Mouse (Mus musculus): ENCODE data around the gene Crb3. TPM values are rescaled to one million over a fixed set of nuclear protein-coding genes. Genes with fewer than 3 reads are reported as not detected.

The Crb3 gene
- polyA plus RNA-seq, 1 experiment from 2014 or later = 1.9 TPM

DNA sequence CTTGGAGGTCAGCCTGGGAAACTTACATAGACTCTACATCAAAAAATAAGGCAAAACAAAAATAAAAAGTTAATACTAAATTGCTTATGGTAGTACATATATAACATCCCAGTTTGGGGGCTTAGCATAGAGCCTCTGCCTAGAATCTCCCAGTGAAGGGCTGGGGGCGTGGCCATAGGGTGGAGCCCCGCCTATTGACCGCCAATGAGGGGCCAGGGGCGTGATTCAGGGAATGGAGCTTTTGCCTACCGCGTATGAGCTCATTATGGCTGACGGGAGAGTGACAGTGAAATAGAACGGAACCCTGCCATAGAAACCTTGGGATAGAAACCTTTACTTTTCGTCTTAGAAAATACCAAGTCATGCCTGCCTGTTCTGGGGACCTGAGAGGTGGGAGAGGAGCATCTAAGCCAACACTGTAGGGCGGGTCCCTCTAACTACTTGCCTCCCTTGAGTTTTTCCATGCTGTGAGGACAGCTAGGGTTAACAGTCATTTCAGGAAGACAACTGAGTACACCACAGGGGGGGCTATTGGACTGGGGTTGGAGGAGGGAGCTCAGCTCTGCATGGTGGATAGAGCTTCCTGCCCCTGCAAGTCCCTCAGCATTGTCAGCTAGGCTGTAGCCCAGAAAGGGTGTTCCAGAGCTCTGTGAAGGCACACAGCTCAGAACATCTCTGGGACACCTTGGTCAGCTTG is 40.9 kb downstream of the Crb3 start:
- no peak overlapping the region for H3K4me3 ChIP-seq
- H3K9me3 ChIP-seq (replicated peaks) = no peaks in the 10 kb centered on the region
- 8% methylated on average over 10 of the region's 10 CpGs for WGBS
- no peaks in the 10 kb centered on the region for H3K36me3 ChIP-seq
- no peak overlapping the region for H3K27ac ChIP-seq
- no peak for DNase-seq (ENCODE audit: low spot score)
- peaks cover 14% of the 10 kb centered on the region for H3K27me3 ChIP-seq (ENCODE audit: low read depth, poor library complexity, severe bottlenecking)
- peaks cover 18% of the 10 kb centered on the region for H3K4me1 ChIP-seq

DNA sequence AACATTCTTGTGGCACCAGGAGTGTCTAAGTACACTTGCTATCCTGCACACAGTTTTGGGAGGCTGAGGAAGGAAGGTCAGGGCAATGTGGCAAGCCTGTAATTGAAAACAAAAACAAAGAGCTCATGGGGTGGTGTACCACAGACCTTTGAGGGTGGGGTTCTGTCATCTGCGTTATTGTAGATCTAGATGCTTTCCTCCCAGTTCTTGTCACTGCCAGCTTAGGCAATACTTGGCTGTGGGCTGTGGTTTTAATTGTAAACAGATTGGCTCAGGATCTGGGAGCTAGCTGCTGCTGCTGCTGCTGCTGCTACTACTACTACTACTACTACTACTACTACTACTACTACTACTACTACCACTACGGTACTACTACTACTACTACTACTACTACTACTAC is 43.4 kb downstream of the Crb3 start:
- DNase-seq (ENCODE audit: low spot score) = no peak
- no peak overlapping the region for H3K27ac ChIP-seq
- peaks cover 4% of the 10 kb centered on the region for H3K36me3 ChIP-seq
- 79% methylated on average over 2 of the region's 2 CpGs for WGBS
- H3K27me3 ChIP-seq (ENCODE audit: low read depth, poor library complexity, severe bottlenecking) = peaks cover 7% of the 10 kb centered on the region; the same call in 1 of the 2 replicates
- H3K4me1 ChIP-seq = peaks cover 28% of the 10 kb centered on the region
- H3K9me3 ChIP-seq (replicated peaks) = no peaks in the 10 kb centered on the region
- H3K4me3 ChIP-seq = no peak overlapping the region

DNA sequence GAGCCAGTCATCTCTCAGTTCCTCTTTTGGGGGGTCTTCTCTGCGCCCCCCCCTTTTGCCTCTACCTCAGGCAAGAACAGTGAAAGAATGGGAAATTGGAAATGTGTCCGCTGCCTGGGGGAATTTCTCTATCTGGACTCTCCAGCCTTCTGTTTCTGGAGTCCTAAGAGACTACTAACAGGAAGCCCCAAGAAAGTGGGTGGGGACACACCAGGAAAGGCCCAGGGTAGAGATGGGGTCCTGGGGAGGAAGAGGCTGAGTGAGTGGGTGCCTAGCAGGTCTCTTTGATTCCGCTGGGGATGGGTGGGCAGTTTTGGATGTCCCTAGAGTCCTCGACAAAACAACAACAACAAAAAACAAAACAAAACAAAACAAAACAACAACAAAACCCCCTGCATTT is 45.6 kb downstream of the Crb3 start:
- H3K27ac ChIP-seq = peak overlapping the region; percentile 88
- H3K4me3 ChIP-seq = peak overlapping the region; percentile 73
- 47% methylated on average over 4 of the region's 4 CpGs for WGBS

DNA sequence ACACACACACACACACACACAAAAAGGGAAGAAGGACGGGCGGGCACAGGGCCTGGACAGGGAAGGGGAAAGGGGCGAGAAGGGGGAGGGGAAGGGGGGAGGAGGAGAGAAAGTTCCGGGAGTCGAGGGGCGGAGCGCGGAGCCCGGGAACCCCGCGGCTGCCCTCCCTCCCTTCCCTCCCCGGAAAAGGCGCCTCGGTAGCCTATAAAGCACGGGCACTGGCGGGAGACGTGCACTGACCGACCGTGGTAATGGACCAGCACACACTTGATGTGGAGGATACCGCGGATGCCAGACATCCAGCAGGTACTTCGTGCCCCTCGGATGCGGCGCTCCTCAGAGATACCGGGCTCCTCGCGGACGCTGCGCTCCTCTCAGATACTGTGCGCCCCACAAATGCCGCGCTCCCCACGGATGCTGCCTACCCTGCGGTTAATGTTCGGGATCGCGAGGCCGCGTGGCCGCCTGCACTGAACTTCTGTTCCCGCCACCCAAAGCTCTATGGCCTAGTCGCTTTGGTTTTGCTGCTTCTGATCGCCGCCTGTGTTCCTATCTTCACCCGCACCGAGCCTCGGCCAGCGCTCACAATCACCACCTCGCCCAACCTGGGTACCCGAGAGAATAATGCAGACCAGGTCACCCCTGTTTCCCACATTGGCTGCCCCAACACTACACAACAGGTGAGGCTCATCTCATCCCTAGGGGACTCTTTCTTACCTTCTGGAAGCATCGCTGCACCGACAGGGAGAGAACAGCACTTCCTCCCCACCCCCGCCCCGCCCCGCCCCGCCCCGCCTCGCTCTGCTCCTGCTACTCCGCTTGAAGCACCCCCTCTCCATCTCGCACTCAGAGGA is 46.5 kb downstream of the Crb3 start, which contains the start of gene Tnfsf9:
Gene Tnfsf9 (plus strand): TSS at position 145 of the 854 bp plus-strand sequence.
- Histone ChIP-seq H3K4me3 (peak within 1 kb of the TSS; percentile 73), H3K4me1 (peaks cover 28% of the 10 kb centered on the region), H3K9me3 (replicated peaks) (no peaks in the 10 kb centered on the region), H3K36me3 (peaks cover 5% of the 10 kb centered on the region), H3K27me3 (ENCODE audit: low read depth, poor library complexity, severe bottlenecking) (peaks cover 7% of the 10 kb centered on the region; the same call in 1 of the 2 replicates), H3K27ac (peak within 1 kb of the TSS; percentile 88)
- WGBS = under 1% methylated on average over 59 of the region's 61 CpGs
- peak; percentile 82 for DNase-seq (ENCODE audit: low spot score)

More for the DNA sequence above, 45.6 kb downstream of the Crb3 start:
- DNase-seq (ENCODE audit: low spot score) = no peak
- no peaks in the 10 kb centered on the region for H3K9me3 ChIP-seq (replicated peaks)
- peaks cover 5% of the 10 kb centered on the region for H3K36me3 ChIP-seq
- H3K4me1 ChIP-seq = peaks cover 28% of the 10 kb centered on the region
- peaks cover 7% of the 10 kb centered on the region; the same call in 1 of the 2 replicates for H3K27me3 ChIP-seq (ENCODE audit: low read depth, poor library complexity, severe bottlenecking)

DNA sequence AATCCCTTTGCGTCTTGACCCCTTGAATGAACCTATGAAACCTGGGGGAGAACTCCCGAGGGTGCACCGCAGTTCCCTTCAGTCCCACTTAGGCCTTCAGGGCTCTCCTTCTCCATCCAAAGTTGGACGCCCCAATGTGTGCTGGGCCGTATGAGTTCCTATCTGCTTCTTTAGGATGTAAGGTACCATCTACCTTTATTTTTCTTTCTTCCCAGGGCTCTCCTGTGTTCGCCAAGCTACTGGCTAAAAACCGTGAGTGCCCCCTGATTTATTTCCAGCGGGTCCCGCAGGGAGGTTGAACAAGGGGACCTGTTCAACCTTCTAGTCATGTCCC is 47.1 kb downstream of the Crb3 start:
- peaks cover 7% of the 10 kb centered on the region; the same call in 1 of the 2 replicates for H3K27me3 ChIP-seq (ENCODE audit: low read depth, poor library complexity, severe bottlenecking)
- no peaks in the 10 kb centered on the region for H3K9me3 ChIP-seq (replicated peaks)
- H3K36me3 ChIP-seq = peaks cover 5% of the 10 kb centered on the region
- peak overlapping the region; percentile 73 for H3K4me3 ChIP-seq
- WGBS = 6% methylated on average over 9 of the region's 9 CpGs
- peak overlapping the region; percentile 88 for H3K27ac ChIP-seq
- no peak for DNase-seq (ENCODE audit: low spot score)
- H3K4me1 ChIP-seq = peaks cover 28% of the 10 kb centered on the region

DNA sequence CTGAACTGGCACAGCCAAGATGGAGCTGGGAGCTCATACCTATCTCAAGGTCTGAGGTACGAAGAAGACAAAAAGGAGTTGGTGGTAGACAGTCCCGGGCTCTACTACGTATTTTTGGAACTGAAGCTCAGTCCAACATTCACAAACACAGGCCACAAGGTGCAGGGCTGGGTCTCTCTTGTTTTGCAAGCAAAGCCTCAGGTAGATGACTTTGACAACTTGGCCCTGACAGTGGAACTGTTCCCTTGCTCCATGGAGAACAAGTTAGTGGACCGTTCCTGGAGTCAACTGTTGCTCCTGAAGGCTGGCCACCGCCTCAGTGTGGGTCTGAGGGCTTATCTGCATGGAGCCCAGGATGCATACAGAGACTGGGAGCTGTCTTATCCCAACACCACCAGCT is 48.2 kb downstream of the Crb3 start:
- 85% methylated on average over 5 of the region's 5 CpGs for whole genome bisulfite sequencing
- no peak overlapping the region for H3K27ac ChIP-seq
- no peaks in the 10 kb centered on the region for H3K9me3 ChIP-seq (replicated peaks)
- peaks cover 7% of the 10 kb centered on the region; the same call in 1 of the 2 replicates for H3K27me3 ChIP-seq (ENCODE audit: low read depth, poor library complexity, severe bottlenecking)
- DNase-seq (ENCODE audit: low spot score) = no peak
- no peak overlapping the region for H3K4me3 ChIP-seq
- H3K36me3 ChIP-seq = peaks cover 5% of the 10 kb centered on the region
- H3K4me1 ChIP-seq = peaks cover 28% of the 10 kb centered on the region

DNA sequence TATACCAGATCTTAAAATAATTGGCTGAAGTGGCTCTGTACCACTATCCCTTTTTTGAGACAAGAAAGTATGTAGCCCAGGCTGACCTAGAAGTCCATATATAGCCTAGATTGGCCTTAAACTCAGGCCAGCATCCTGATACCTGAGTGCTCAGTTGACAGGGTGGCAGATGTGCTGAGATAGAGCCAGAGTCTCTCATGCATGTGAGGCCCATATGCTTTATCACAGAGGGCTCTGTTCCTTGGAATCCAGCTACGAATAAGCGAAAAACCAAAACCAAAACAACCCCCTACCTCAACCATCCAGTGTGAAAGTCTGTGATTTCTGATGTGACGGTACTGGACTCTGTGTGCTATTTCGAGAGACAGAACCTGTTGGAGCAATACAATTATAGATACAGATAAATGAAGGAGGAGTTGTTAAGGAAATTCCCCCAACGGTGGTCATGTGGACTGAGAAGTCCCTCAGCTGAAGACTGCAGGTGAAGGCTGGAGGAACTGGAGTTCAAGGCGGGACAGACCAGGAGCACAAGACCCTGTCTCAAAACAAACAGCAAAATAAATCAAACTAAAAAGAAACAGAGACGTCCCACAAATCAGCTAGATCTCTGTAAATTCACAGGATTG is 49.2 kb downstream of the Crb3 start:
- WGBS = 75% methylated on average over 7 of the region's 7 CpGs
- no peaks in the 10 kb centered on the region for H3K9me3 ChIP-seq (replicated peaks)
- peaks cover 5% of the 10 kb centered on the region for H3K36me3 ChIP-seq
- H3K4me3 ChIP-seq = no peak overlapping the region
- H3K27me3 ChIP-seq (ENCODE audit: low read depth, poor library complexity, severe bottlenecking) = peaks cover 7% of the 10 kb centered on the region; the same call in 1 of the 2 replicates
- DNase-seq (ENCODE audit: low spot score) = no peak
- H3K4me1 ChIP-seq = peaks cover 28% of the 10 kb centered on the region
- H3K27ac ChIP-seq = no peak overlapping the region

DNA sequence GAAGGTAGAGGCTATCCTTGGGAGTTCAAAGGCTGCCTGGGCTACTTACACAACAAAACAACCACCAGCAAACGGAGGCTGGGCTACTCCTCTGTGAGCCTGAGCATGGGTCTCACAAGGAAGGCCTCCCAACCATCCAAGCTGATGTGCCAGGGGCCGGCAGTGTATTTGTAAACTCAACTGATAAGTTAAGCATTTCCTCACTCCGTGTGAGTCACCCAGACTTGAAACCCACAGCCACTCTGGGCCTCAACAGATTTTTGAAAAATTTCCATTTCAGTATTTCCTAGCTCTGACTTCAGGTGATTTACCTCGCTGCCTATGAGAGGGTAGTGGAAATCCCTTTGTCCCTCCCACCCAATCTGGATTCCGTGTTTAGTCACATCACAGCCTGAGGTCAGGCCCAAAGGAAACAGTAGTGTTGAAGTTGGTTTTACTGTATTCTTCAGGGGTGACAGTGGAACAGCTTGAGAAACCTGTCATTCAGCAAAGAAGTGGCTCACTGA is 49.8 kb downstream of the Crb3 start:
- peaks cover 28% of the 10 kb centered on the region for H3K4me1 ChIP-seq
- DNase-seq (ENCODE audit: low spot score) = no peak
- H3K4me3 ChIP-seq = no peak overlapping the region
- peaks cover 5% of the 10 kb centered on the region for H3K36me3 ChIP-seq
- no peaks in the 10 kb centered on the region for H3K9me3 ChIP-seq (replicated peaks)
- WGBS = 47% methylated on average over 5 of the region's 5 CpGs
- H3K27me3 ChIP-seq (ENCODE audit: low read depth, poor library complexity, severe bottlenecking) = peaks cover 7% of the 10 kb centered on the region; the same call in 1 of the 2 replicates
- no peak overlapping the region for H3K27ac ChIP-seq

DNA sequence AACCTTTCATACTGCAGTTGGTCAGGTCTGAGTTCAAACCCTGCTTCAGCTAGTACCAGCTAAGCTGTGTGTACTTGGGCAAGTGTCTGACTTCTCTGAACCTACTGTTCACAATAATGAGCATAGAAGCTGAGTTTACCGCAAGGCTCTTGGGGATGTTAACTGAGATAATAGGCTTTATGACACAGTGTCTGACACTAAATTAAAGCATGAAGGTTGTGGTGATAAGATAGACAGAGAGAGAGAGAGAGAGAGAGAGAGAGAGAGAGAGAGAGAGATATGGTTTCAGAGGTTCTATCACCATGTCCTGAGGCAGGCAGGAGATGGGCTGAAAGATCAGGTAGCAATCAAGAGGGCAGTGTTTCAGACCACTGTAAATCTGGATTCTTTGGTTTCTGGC is 51.1 kb downstream of the Crb3 start:
- Histone ChIP-seq H3K9me3 (replicated peaks) (no peaks in the 10 kb centered on the region), H3K27me3 (ENCODE audit: low read depth, poor library complexity, severe bottlenecking) (peaks cover 7% of the 10 kb centered on the region; the same call in 1 of the 2 replicates), H3K4me1 (peaks cover 20% of the 10 kb centered on the region), H3K36me3 (peaks cover 5% of the 10 kb centered on the region), H3K4me3 (no peak overlapping the region), H3K27ac (no peak overlapping the region)
- DNase-seq (ENCODE audit: low spot score) = no peak
- WGBS = 96% methylated on average over 1 of the region's 1 CpGs

DNA sequence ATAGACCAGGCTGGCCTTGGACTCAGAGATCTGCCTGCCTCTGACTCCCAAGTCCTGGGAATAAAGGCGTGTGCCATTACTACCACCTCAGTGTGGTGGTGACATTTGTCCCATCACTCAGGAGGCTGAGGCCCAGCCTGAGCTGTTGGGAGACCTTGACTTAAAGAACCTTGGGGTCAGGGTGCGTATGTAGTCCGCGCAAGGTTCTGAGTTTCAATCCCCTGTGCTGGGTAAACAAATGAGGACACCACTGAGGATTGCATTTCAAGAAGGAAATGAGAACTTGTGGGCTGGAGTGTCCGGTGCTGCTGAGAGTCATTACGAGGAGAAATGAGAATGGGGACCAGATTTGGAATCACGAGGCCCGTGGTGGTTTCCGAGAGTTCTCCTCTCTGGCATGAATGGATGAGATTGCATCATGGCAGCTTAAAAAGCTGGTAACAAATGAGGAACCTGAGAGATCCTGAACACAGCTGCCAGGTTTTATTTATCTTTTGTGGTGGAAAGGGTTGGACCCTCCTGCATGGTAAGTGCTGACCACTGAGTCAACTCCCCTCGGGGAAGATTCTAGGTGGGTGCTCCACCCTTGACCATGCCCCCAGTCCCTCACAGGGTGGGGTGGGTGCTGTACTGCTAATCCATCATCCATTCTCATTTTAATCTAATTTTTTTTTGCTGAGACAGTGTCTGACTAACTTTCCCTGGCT is 54.0 kb downstream of the Crb3 start:
- H3K27me3 ChIP-seq (ENCODE audit: low read depth, poor library complexity, severe bottlenecking) = no peaks in the 10 kb centered on the region
- H3K4me1 ChIP-seq = no peaks in the 10 kb centered on the region
- no peak overlapping the region for H3K4me3 ChIP-seq
- WGBS = 86% methylated on average over 10 of the region's 10 CpGs
- H3K36me3 ChIP-seq = no peaks in the 10 kb centered on the region
- DNase-seq (ENCODE audit: low spot score) = no peak
- no peaks in the 10 kb centered on the region for H3K9me3 ChIP-seq (replicated peaks)
- H3K27ac ChIP-seq = no peak overlapping the region
